Mouse (Mus musculus): ENCODE results near the gene Fzd4. TPM values are rescaled to one million over a fixed set of nuclear protein-coding genes. Genes with fewer than 3 reads are reported as not detected.

Fzd4 gene
- polyA plus RNA-seq, 1 experiment from 2014 or later, result 1.7 TPM

GRCm38 (mm10) chr7:89459691-89460090, 55.5 kb downstream of the Fzd4 start:
- H3K4me2 ChIP-seq, result no peak overlapping the region
- ATAC-seq (ENCODE audit: low read depth) (no peak), DNase-seq (no peak)
- H3K36me3 ChIP-seq, result no peaks in the 10 kb centered on the region
- H3K9ac ChIP-seq, result no peak overlapping the region
- 31% methylated on average over 2 of the region's 2 CpGs for WGBS (ENCODE audit: insufficient replicate concordance)
- no peaks in the 10 kb centered on the region for H3K4me1 ChIP-seq (replicated peaks)
- no peaks in the 10 kb centered on the region for H3K27me3 ChIP-seq
- H3K27ac ChIP-seq, result no peak overlapping the region
- H3K4me3 ChIP-seq (replicated peaks), result no peak overlapping the region
- no peaks in the 10 kb centered on the region for H3K9me3 ChIP-seq (replicated peaks)

GRCm38 (mm10) chr7:89460911-89461310, 56.8 kb downstream of the Fzd4 start:
- no peak for ATAC-seq (ENCODE audit: low read depth)

GRCm38 (mm10) chr7:89461351-89461750, 57.2 kb downstream of the Fzd4 start:
- DNase-seq (no peak), ATAC-seq (ENCODE audit: low read depth) (no peak)
- Histone ChIP-seq H3K9me3 (replicated peaks) (no peaks in the 10 kb centered on the region), H3K4me2 (no peak overlapping the region), H3K27ac (no peak overlapping the region), H3K36me3 (no peaks in the 10 kb centered on the region), H3K4me1 (replicated peaks) (no peaks in the 10 kb centered on the region), H3K4me3 (replicated peaks) (no peak overlapping the region), H3K9ac (no peak overlapping the region), H3K27me3 (no peaks in the 10 kb centered on the region)
- WGBS (ENCODE audit: insufficient replicate concordance), result 66% methylated on average over 3 of the region's 3 CpGs

More at GRCm38 (mm10) chr7:89460911-89461310, 56.8 kb downstream of the Fzd4 start:
- H3K4me2 ChIP-seq, result no peak overlapping the region
- H3K27me3 ChIP-seq, result no peaks in the 10 kb centered on the region
- H3K36me3 ChIP-seq, result no peaks in the 10 kb centered on the region
- no peaks in the 10 kb centered on the region for H3K4me1 ChIP-seq (replicated peaks)
- H3K9me3 ChIP-seq (replicated peaks), result no peaks in the 10 kb centered on the region
- no peak overlapping the region for H3K27ac ChIP-seq
- no peak overlapping the region for H3K9ac ChIP-seq
- no peak overlapping the region for H3K4me3 ChIP-seq (replicated peaks)
- DNase-seq, result no peak

Other genes with a start within 250 kb of the Fzd4 start
- gene Tmem135, start 133 bp upstream of the Fzd4 start, polyA plus RNA-seq (2015; fragmentation: Nextera tagmentation; extraction: Ambion mirVana), result 12.4 and 16.7 TPM in 2 replicates
- 3.9 and 5.1 TPM in 2 replicates for gene Prss23, start 122.8 kb downstream of the Fzd4 start, polyA plus RNA-seq (2015; fragmentation: Nextera tagmentation; extraction: Ambion mirVana)
- gene Me3, start 228.0 kb downstream of the Fzd4 start, polyA plus RNA-seq (2015; fragmentation: Nextera tagmentation; extraction: Ambion mirVana), result 0.05 and 0.09 TPM in 2 replicates